Mouse (Mus musculus): ENCODE results near the gene Ang.
A peak's percentile ranks its signal among the peaks of the same experiment; 100 is the strongest.

Ang gene

GRCm38 (mm10) chr14:51128775-51129623 lies 38.0 kb downstream of the Ang start:
- peak in 1 of 2 experiments; percentile 56 for DNase-seq (ENCODE audit: low spot score in 2 of 2)

DNA sequence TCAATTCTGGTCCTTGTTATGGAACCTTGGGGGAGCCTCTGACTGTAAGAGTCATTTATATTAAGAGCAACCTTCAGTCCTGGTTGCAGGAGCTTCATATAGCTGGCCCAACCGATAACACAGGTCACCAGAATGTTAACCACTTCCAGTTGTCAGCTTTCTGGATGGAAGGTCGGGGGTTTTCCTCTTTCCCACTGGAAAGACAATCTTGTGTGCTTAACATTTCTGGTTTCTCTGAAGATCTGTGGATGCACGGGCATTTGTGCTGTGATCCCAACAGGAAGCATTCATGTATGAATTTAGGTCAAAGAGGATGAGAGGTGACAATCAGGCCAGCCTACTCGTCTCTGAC lies 38.6 kb downstream of the Ang start:
- no peak for DNase-seq (ENCODE audit: low spot score in 2 of 2)

GRCm38 (mm10) chr14:51130315-51130940 lies 39.5 kb downstream of the Ang start:
- DNase-seq (ENCODE audit: low spot score in 2 of 2), result no peak

DNA sequence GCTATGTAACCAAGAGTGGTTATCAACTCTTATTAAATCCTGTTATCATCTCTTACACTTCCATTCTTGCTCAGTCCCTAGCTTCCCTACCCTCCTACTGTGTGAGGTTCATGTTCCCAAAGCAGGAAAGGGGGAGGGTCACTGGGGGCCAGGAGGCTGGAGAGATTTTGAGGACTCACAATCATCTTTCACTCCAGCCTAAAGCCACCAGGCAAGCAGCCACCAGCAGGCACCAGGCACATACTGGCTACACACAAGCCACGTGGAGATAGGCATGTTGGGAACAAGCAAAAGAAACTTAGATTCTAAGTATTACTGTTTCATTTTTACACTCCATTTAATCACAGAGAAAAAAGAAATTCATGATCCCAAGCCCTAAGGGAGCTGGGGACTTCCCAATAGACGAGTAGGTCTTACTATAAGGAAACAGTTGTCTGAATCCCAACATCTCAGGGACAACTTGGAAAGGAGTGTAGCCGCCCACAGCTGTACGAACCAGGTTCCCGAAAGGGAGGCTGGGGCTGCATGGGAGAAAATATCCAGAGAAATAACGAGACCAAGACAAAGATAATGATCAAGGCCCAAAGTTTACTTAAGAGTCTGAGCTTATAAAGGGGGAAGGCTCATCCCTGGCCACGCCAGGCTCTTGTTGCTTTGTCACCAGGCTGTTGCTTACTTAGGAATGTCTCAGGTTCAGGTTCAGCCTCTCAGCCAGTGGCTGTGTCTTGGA lies 40.3 kb downstream of the Ang start:
- no peak for DNase-seq (ENCODE audit: low spot score in 2 of 2)

DNA sequence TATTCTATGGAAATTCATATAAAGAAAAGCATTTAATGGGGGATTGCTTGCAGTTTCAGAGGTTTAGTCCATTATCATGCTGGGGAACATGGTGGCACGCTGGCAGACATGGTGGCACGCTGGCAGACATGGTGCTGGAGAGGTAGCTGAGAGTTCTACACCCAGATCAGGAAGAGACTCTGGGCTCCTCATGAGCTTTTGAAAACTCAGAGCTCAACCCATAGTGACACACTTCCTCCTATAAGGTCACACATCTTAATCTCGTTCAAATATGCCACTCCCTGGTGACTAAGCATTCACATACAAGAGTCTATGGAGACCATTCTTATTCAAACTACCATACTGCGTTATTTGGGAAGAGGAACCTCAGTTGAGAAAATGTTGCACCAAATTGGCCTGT lies 41.4 kb downstream of the Ang start:
- no peak for DNase-seq (ENCODE audit: low spot score in 2 of 2)

DNA sequence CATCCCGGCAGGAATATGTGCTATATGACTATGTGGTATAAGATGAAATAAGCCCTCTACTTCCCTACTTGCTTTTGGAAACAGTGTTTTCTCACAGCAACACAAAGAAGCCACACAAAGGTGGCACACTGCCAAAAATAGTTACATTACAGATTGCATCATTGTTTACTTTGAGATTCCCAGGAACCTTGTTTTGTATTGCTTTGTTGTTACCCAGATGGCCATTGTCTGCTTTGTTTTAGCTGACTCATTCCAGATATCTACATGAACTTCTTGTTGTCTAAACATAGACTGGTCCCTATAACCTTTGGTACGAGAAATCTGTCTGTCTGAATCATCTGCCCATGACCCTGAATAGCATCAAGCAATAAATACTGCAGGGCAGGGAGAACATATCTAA lies 49.4 kb downstream of the Ang start:
- DNase-seq (ENCODE audit: low spot score in 2 of 2), result no peak

DNA sequence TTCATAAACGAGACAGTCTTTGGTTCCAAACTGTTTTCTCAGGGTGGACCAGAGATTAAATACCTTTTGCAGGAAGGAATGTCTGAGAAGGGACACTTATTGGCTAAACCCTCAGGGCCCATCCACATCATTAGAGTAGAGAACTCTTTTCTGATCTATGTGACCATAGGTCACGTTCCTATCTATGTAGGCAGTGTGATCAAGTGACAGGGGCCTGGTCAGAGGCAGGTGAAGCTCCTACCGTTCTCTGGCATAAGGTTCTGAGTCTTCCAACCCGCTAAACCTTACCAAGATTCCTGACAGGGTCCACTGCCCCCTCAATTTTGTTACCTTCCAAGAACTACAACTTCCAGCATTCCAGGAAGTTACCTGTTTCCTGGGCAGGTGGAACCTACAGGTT lies 51.2 kb downstream of the Ang start:
- no peak for DNase-seq (ENCODE audit: low spot score in 2 of 2)

GRCm38 (mm10) chr14:51142568-51142967 lies 51.6 kb downstream of the Ang start:
- no peak for DNase-seq (ENCODE audit: low spot score in 2 of 2)

- DNase-seq (ENCODE audit: low spot score in 2 of 2), result no peak
Measured at GRCm38 (mm10) chr14:51143287-51143686, 52.3 kb downstream of the Ang start.

DNA sequence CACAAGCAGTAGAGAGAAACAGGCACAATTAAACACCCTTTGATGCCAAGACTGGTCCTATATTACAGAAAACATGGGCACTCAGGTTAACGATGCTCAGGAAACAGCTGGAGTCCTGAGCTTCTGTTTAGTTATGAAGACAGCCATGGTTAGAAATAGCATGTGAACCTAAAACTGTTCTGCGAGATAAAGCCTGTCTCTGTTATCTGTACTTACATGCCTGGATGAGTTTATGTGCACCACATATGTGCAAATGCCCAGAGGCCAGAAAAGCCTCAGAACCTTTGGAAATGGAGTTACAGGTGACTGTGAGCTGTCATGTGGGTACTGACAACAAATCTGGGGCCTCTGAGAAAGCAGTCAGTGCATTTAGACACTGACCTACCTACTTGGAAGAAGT lies 53.0 kb downstream of the Ang start:
- DNase-seq (ENCODE audit: low spot score in 2 of 2), result no peak

DNA sequence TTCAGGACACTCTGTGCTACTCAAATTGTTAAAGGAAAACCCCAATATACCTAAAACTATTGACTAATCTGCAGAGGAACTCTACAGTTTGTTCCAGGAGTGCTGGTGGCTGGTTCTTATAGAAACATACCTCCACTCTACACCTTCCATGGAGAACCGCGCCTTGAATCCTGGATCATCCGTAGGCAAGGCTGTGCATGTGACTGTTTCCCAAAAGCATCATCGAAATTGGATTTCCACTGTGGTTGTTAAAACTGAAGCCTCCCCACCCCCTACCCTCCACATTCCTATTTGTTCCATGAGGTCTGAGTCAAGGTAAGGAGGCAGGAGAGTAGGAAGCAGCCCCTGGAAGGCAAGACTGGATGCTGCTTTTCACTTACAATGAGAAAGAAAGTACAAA lies 53.5 kb downstream of the Ang start:
- DNase-seq (ENCODE audit: low spot score in 2 of 2), result no peak

DNA sequence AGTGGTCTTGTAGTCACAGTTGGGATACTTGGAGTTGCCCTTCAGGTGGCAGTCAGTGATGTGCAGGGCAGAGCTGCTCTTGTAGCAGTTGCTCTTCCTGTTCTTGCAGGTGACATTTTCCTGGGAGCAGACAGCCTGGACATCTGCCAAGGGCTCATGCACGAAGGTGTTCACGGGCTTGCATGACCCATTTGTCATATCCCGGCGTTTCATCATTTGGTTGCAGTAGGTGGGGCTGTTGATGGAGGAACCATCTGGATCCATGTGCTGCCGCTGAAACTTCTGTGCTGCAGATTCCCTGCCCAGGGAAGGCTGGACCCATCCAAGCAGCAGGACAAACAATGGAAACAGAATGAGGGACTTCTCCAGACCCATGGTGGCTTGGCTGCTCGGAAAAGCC lies 54.6 kb downstream of the Ang start:
- DNase-seq (ENCODE audit: low spot score in 2 of 2), result no peak

DNA sequence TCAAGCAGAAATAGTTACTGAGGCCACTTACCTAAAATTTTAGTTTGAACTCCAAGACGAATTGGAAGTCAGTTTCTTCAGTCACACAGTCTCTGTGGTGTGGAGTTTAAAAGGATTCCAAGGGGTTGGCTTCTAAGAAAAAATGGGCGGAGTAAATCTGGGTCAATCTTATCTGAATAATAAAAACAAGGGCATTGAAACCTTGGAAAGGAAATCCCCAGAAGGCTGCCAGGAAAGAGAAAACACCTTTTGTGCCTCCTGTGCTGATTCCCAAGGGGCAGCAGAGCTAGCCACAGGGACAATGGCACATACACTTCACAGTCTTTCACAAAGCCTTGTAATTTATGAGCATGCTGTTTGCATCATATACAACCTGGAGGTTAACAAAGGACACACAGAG lies 55.7 kb downstream of the Ang start, which contains the start of gene Rnase1:
Gene Rnase1, minus strand, starts transcription at position 101 of the 400 bp plus-strand sequence.
- DNase-seq (ENCODE audit: low spot score in 2 of 2), result no peak

- no peak for DNase-seq (ENCODE audit: low spot score in 2 of 2)
Measured at GRCm38 (mm10) chr14:51148006-51148405, 57.1 kb downstream of the Ang start.

DNA sequence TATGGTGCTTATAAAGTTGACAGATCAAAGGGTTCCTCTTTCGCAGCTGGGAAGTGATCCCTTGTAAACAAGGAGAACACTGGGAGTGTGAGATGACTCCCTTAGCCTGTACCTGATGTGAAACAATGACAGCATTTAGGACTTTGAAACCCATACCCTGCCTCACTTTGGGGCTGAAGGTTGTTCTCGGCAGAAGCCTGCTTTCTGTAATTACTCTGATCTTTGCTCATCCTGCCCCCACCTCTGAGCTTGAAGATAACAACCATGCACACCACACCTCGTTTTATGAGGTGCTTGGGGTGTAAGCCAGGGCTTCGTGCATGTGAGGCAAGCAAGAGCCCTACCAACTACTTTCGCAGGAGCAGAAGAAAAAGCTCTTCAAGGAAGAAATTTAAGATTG lies 58.2 kb downstream of the Ang start:
- no peak for DNase-seq (ENCODE audit: low spot score in 2 of 2)

DNA sequence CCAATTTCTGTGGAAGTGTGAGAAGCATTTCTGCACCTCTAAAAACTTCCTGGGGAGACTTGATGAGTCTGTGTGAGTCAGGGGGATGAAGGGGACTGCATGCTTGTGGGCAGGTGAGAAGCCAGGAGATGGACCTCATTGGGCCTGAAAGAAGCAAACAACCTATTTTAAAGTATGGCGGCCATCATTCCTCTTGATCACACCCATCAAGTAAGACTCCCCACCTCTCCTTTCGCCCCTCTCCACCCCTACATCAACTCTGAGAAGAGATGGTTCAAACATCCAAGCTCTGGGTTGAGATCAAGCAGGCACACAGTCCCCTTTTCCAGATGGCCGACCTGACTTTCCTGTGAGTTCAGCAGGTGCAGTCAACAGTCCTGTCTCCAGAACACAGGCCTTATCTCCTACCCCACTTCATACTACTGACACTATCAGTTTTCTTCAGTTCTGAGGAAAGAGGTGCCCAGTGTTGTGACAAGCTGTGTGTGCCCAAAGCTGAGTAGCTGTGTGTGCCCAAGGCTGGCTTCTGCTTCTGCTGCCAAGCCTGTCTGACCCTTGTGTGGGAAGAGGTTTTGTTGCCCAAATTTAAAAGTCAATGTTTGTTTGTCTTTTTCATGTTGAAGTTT lies 59.4 kb downstream of the Ang start:
- no peak for DNase-seq (ENCODE audit: low spot score in 2 of 2)
